Mouse (Mus musculus) left cerebral cortex, adult 2 months (tissue): Measurements from ENCODE around the gene Shisal1. TPM values are rescaled to one million over a fixed set of nuclear protein-coding genes. Genes with fewer than 3 reads are reported as not detected.

ENCODE experiments used
- DNase-seq, 2 experiments: peaks; one replicate each; pipeline ENCODE4 v3.0.0; 2021 to 2022; ENCODE audit warnings: low spot score in 2 of 2, mixed read lengths in 1 of 2; ENCODE audit errors: extremely low spot score in 1 of 2
- H3K27ac ChIP-seq: fragments of 200-600 bp; 2 replicates; pipeline ENCODE4 v1.8.1; 2022
- H3K4me3 ChIP-seq: fragments of 200-600 bp; 2 replicates; pipeline ENCODE4 v1.8.1; 2022
- CTCF ChIP-seq: fragments of 200-600 bp; IDR thresholded peaks from 2 replicates; pipeline ENCODE4 v1.8.1; 2022; ENCODE audit warnings: antibody characterized with exemption, mild to moderate bottlenecking, moderate library complexity
- intact Hi-C: fragments of 180-260 bp; cut with DNase I; formaldehyde crosslinking; loops from one replicate; pipeline ENCODE4 v1.15.1; 2025
- total RNA-seq, 2 experiments: library from RNA; stranded (reverse); gene quantifications; 2 replicates each; pipeline ENCODE4 v1.2.3; 2021

The Shisal1 gene
- total RNA-seq, 2 experiments from 2014 or later: 40.5 to 48.2 TPM

DNA sequence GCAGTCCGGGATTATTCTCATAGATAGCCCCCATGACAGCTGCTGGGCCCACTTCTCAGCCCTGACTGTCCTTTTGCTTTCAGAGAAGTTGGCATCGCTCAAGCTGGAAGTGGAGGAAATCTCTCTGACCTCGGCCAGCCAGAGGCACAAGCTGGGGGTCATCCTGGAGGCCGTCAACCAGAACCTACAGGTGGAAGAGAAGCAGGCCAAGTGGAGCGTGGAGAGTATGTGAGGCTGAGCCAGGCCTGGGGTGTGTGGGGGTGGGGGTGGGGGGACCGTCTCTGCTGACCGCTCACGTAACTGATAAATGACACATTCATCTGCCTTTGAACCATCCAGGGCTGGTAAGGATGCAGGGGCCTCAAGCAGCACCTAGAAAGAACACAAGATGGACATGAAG, 117.0 kb downstream of the Shisal1 start:
- intact Hi-C loops: no loop called here
- DNase-seq: no peak
- Histone ChIP-seq H3K27ac (no peak overlapping the region), H3K4me3 (no peak overlapping the region)
- TF ChIP-seq CTCF: no peak

Other genes with a start within 250 kb of the Shisal1 start
- 10 to 100 TPM; 19.3 to 20.9 TPM for gene Parvb, start 215.1 kb downstream of the Shisal1 start, total RNA-seq
- 1 to 10 TPM; 6.8 to 7.1 TPM for gene Parvg, start 123.1 kb downstream of the Shisal1 start, total RNA-seq
- 10 to 100 TPM; 52.7 to 53.7 TPM for gene Rtl6, start 110.7 kb upstream of the Shisal1 start, total RNA-seq
- gene Prr5, start 222.5 kb upstream of the Shisal1 start, total RNA-seq: 10 to 100 TPM; 13.8 to 14.1 TPM